Mouse (Mus musculus): ENCODE results near the gene Dlg4. TPM values are rescaled to one million over a fixed set of nuclear protein-coding genes. Genes with fewer than 3 reads are reported as not detected.

Gene Dlg4
- polyA plus RNA-seq, 1 experiment from 2014 or later, result 2.7 TPM

DNA sequence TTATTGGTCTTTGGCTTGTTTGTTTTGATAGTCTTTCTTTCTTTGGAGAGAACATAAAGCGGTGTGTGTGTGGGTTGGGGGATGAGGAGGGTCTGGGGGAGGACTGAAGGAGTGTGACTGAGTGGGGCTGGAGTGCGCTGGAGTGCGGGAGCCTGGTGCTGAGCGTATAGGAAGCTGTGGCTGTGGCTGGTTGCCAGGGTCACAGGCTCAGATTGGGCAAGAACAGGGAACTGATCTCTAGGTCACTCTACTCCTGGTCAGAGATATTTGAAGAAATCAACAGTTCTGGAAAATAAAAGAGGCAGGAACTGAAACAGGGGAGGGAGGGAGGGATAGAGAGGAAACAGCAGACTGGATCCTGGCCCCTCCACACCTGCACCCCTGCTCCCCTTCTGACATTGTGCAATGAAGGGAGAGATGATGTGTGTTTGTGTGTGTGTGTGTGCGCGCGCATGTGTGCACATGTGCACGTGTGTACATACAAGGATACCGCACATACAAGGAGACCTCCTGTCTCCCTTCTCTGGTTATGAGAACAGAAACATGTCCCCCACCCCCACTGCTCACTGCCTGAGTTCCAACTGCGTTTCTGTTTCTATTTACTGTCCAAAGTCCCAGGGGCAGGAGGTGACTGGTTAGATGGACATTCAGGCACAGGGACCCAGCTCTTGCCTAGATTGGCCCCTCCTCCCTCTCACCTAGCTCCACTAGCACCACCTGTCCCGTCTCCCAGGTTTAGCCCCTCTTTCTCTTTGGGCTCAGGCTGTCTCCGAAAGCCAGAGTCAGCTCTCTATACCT lies 75.4 kb downstream of the Dlg4 start, which contains the start of gene Asgr2:
TSS of gene Asgr2 (plus strand) at position 659 of the 798 bp plus-strand sequence.
- H3K4me1 ChIP-seq, result no peaks in the 10 kb centered on the region
- H3K9me3 ChIP-seq (replicated peaks), result no peaks in the 10 kb centered on the region
- H3K4me2 ChIP-seq, result peak within 1 kb of the TSS; percentile 20; the same call in 1 of the 2 replicates
- WGBS (ENCODE audit: insufficient replicate concordance), result 56% methylated on average over 12 of the region's 12 CpGs
- peak; percentile 74 for ATAC-seq
- H3K27ac ChIP-seq, result peak within 1 kb of the TSS; percentile 56
- H3K27me3 ChIP-seq (replicated peaks), result no peaks in the 10 kb centered on the region
- no peak within 1 kb of the TSS for H3K4me3 ChIP-seq
- H3K9ac ChIP-seq, result peak within 1 kb of the TSS; percentile 27; the same call in 1 of the 2 replicates
- H3K36me3 ChIP-seq, result no peaks in the 10 kb centered on the region

MicroRNAs within 50 kb of the gene (microRNA counts, 519-probe panel; counts per million panel counts)
- 582 counts per million, percentile 70 among the panel's probes with 10 or more counts for microRNA mmu-miR-324-3p
- microRNA mmu-miR-324-5p, result 582 counts per million, percentile 70 among the panel's probes with 10 or more counts

Small RNA genes lying within 50 kb of the gene (microRNA-seq; reads per million reads assigned to microRNA genes)
- gene Gm44349 (1.1 reads per million), gene Mir324 (2,716 reads per million, percentile 83 among the genes with 10 or more reads in this experiment)

Other genes with a start within 250 kb of the Dlg4 start
- gene Chrnb1, start 221.0 kb upstream of the Dlg4 start, polyA plus RNA-seq (2016; fragmentation: Nextera tagmentation; extraction: Ambion mirVana), result 0.63 and 0.64 TPM in 2 replicates
- gene Fgf11, start 215.1 kb upstream of the Dlg4 start, polyA plus RNA-seq (2016; fragmentation: Nextera tagmentation; extraction: Ambion mirVana), result 0.45 and 0.48 TPM in 2 replicates
- gene Tmem102, start 211.3 kb upstream of the Dlg4 start, polyA plus RNA-seq (2016; fragmentation: Nextera tagmentation; extraction: Ambion mirVana), result 0.59 and 0.72 TPM in 2 replicates
- not detected in 2 replicates for gene Gm39566, start 201.6 kb upstream of the Dlg4 start, polyA plus RNA-seq (2016; fragmentation: Nextera tagmentation; extraction: Ambion mirVana)
- not detected in 2 replicates for gene Spem2, start 198.5 kb upstream of the Dlg4 start, polyA plus RNA-seq (2016; fragmentation: Nextera tagmentation; extraction: Ambion mirVana)
- gene Spem1, start 194.8 kb upstream of the Dlg4 start, polyA plus RNA-seq (2016; fragmentation: Nextera tagmentation; extraction: Ambion mirVana), result not detected in 2 replicates
- 1.3 and 1.4 TPM in 2 replicates for gene Nlgn2, start 179.2 kb upstream of the Dlg4 start, polyA plus RNA-seq (2016; fragmentation: Nextera tagmentation; extraction: Ambion mirVana)
- 330 and 338 TPM in 2 replicates for gene Tmem256, start 178.4 kb upstream of the Dlg4 start, polyA plus RNA-seq (2016; fragmentation: Nextera tagmentation; extraction: Ambion mirVana)
- gene Plscr3, start 170.6 kb upstream of the Dlg4 start, polyA plus RNA-seq (2016; fragmentation: Nextera tagmentation; extraction: Ambion mirVana), result 37.0 and 37.7 TPM in 2 replicates
- gene Tnk1, start 158.2 kb upstream of the Dlg4 start, polyA plus RNA-seq (2016; fragmentation: Nextera tagmentation; extraction: Ambion mirVana), result 1.2 and 1.4 TPM in 2 replicates
- not detected in 2 replicates for gene Tmem95, start 138.9 kb upstream of the Dlg4 start, polyA plus RNA-seq (2016; fragmentation: Nextera tagmentation; extraction: Ambion mirVana)
- 1.3 TPM in 2 replicates for gene Kctd11, start 135.5 kb upstream of the Dlg4 start, polyA plus RNA-seq (2016; fragmentation: Nextera tagmentation; extraction: Ambion mirVana)
- gene Acap1, start 121.4 kb upstream of the Dlg4 start, polyA plus RNA-seq (2016; fragmentation: Nextera tagmentation; extraction: Ambion mirVana), result 7.6 and 8.1 TPM in 2 replicates
- gene 2810408A11Rik, start 116.0 kb upstream of the Dlg4 start, polyA plus RNA-seq (2016; fragmentation: Nextera tagmentation; extraction: Ambion mirVana), result 2.3 TPM in 2 replicates
- 4.5 and 5.7 TPM in 2 replicates for gene Neurl4, start 115.9 kb upstream of the Dlg4 start, polyA plus RNA-seq (2016; fragmentation: Nextera tagmentation; extraction: Ambion mirVana)
- 125 TPM in 2 replicates for gene Gps2, start 103.1 kb upstream of the Dlg4 start, polyA plus RNA-seq (2016; fragmentation: Nextera tagmentation; extraction: Ambion mirVana)
- 2,199 and 2,266 TPM in 2 replicates for gene Eif5a, start 95.0 kb upstream of the Dlg4 start, polyA plus RNA-seq (2016; fragmentation: Nextera tagmentation; extraction: Ambion mirVana)
- gene Ybx2, start 81.1 kb upstream of the Dlg4 start, polyA plus RNA-seq (2016; fragmentation: Nextera tagmentation; extraction: Ambion mirVana), result 0.20 and 0.25 TPM in 2 replicates
- gene Slc2a4, start 68.8 kb upstream of the Dlg4 start, polyA plus RNA-seq (2016; fragmentation: Nextera tagmentation; extraction: Ambion mirVana), result 14.9 and 17.0 TPM in 2 replicates
- 2.8 and 3.3 TPM in 2 replicates for gene Cldn7, start 52.2 kb upstream of the Dlg4 start, polyA plus RNA-seq (2016; fragmentation: Nextera tagmentation; extraction: Ambion mirVana)
- 14.0 and 15.2 TPM in 2 replicates for gene Ctdnep1, start 35.8 kb upstream of the Dlg4 start, polyA plus RNA-seq (2016; fragmentation: Nextera tagmentation; extraction: Ambion mirVana)
- 88.1 and 91.8 TPM in 2 replicates for gene Elp5, start 34.4 kb upstream of the Dlg4 start, polyA plus RNA-seq (2016; fragmentation: Nextera tagmentation; extraction: Ambion mirVana)
- gene Gabarap, start 25.8 kb upstream of the Dlg4 start, polyA plus RNA-seq (2016; fragmentation: Nextera tagmentation; extraction: Ambion mirVana), result 260 and 270 TPM in 2 replicates
- gene Phf23, start 21.2 kb upstream of the Dlg4 start, polyA plus RNA-seq (2016; fragmentation: Nextera tagmentation; extraction: Ambion mirVana), result 39.5 and 40.9 TPM in 2 replicates
- 13.4 and 13.7 TPM in 2 replicates for gene Dvl2, start 16.3 kb upstream of the Dlg4 start, polyA plus RNA-seq (2016; fragmentation: Nextera tagmentation; extraction: Ambion mirVana)
- gene Acadvl, start 1.5 kb upstream of the Dlg4 start, polyA plus RNA-seq (2016; fragmentation: Nextera tagmentation; extraction: Ambion mirVana), result 89.9 and 91.3 TPM in 2 replicates
- 0.51 and 0.63 TPM in 2 replicates for gene Asgr1, start 37.1 kb downstream of the Dlg4 start, polyA plus RNA-seq (2016; fragmentation: Nextera tagmentation; extraction: Ambion mirVana)
- gene Asgr2, start 75.7 kb downstream of the Dlg4 start, polyA plus RNA-seq (2016; fragmentation: Nextera tagmentation; extraction: Ambion mirVana), result 4.3 and 4.8 TPM in 2 replicates
- gene Mgl2, start 113.4 kb downstream of the Dlg4 start, polyA plus RNA-seq (2016; fragmentation: Nextera tagmentation; extraction: Ambion mirVana), result 0.72 and 0.80 TPM in 2 replicates
- 0.33 TPM in 1 of 2 replicates, not detected in the other for gene Clec10a, start 139.3 kb downstream of the Dlg4 start, polyA plus RNA-seq (2016; fragmentation: Nextera tagmentation; extraction: Ambion mirVana)
- gene Slc16a11, start 195.8 kb downstream of the Dlg4 start, polyA plus RNA-seq (2016; fragmentation: Nextera tagmentation; extraction: Ambion mirVana), result 1.5 and 1.8 TPM in 2 replicates
- 6.1 and 8.5 TPM in 2 replicates for gene Slc16a13, start 204.1 kb downstream of the Dlg4 start, polyA plus RNA-seq (2016; fragmentation: Nextera tagmentation; extraction: Ambion mirVana)
- 2.8 and 3.8 TPM in 2 replicates for gene Bcl6b, start 212.9 kb downstream of the Dlg4 start, polyA plus RNA-seq (2016; fragmentation: Nextera tagmentation; extraction: Ambion mirVana)
- gene 0610010K14Rik, start 221.0 kb downstream of the Dlg4 start, polyA plus RNA-seq (2016; fragmentation: Nextera tagmentation; extraction: Ambion mirVana), result 97.4 and 104 TPM in 2 replicates
- gene Gm21988, start 222.9 kb downstream of the Dlg4 start, polyA plus RNA-seq (2016; fragmentation: Nextera tagmentation; extraction: Ambion mirVana), result 6.2 and 7.8 TPM in 2 replicates
- 159 and 173 TPM in 2 replicates for gene Rnasek, start 222.9 kb downstream of the Dlg4 start, polyA plus RNA-seq (2016; fragmentation: Nextera tagmentation; extraction: Ambion mirVana)
- 24.7 and 26.8 TPM in 2 replicates for gene Alox12, start 238.4 kb downstream of the Dlg4 start, polyA plus RNA-seq (2016; fragmentation: Nextera tagmentation; extraction: Ambion mirVana)